Mouse (Mus musculus): ENCODE measurements around the gene Slc38a3.
A peak's percentile ranks its signal among the peaks of the same experiment; 100 is the strongest.

- TF ChIP-seq CTCF (IDR thresholded peaks at IDR 0.05), result peak; percentile 97
- TF ChIP-seq EP300 (IDR thresholded peaks at IDR 0.05), result no peak
Measured at GRCm38 (mm10) chr9:107626844-107627277, 42.5 kb downstream of the Slc38a3 start.
